Mouse (Mus musculus): Measurements from ENCODE around the gene AU040320. TPM values are rescaled to one million over a fixed set of nuclear protein-coding genes. Genes with fewer than 3 reads are reported as not detected.

Gene AU040320
- total RNA-seq, 4 experiments from 2014 or later = 49.5 to 65.4 (median 54.9) TPM

- DNase-seq = no peak
These were observed 3.2 kb upstream of the AU040320 start for GRCm38 (mm10) chr4:126750046-126750683.

- no peak for DNase-seq
These were observed 2.3 kb upstream of the AU040320 start for GRCm38 (mm10) chr4:126750863-126751555.

GRCm38 (mm10) chr4:126751556-126752023 is 1.8 kb upstream of the AU040320 start:
- no peak for DNase-seq

- no peak for DNase-seq
These were observed 1.2 kb upstream of the AU040320 start for GRCm38 (mm10) chr4:126752024-126752607.

- DNase-seq = no peak
These were observed 669 bp upstream of the AU040320 start for GRCm38 (mm10) chr4:126752608-126753141.

GRCm38 (mm10) chr4:126754231-126754611 is 877 bp downstream of the AU040320 start:
- no peak for DNase-seq

- no peak for DNase-seq
These were observed 1.5 kb downstream of the AU040320 start for GRCm38 (mm10) chr4:126754736-126755374.

- no peak for DNase-seq
These were observed 3.4 kb downstream of the AU040320 start for GRCm38 (mm10) chr4:126756766-126757165.

GRCm38 (mm10) chr4:126758299-126758698 is 5.0 kb downstream of the AU040320 start:
- DNase-seq = no peak

- no peak for DNase-seq
These were observed 6.1 kb downstream of the AU040320 start for GRCm38 (mm10) chr4:126759435-126759834.

- DNase-seq = no peak
These were observed 9.4 kb downstream of the AU040320 start for GRCm38 (mm10) chr4:126762586-126763359.

- no peak for DNase-seq
These were observed 10.1 kb downstream of the AU040320 start for GRCm38 (mm10) chr4:126763483-126763882.

GRCm38 (mm10) chr4:126769800-126770563 is 16.6 kb downstream of the AU040320 start:
- DNase-seq = no peak

- DNase-seq = no peak
These were observed 17.5 kb downstream of the AU040320 start for GRCm38 (mm10) chr4:126770831-126771230.

- no peak for DNase-seq
These were observed 20.5 kb downstream of the AU040320 start for GRCm38 (mm10) chr4:126773871-126774270.

GRCm38 (mm10) chr4:126775182-126775581 is 21.8 kb downstream of the AU040320 start:
- DNase-seq = no peak

- DNase-seq = no peak
These were observed 25.8 kb downstream of the AU040320 start for GRCm38 (mm10) chr4:126779148-126779581.

- no peak for DNase-seq
These were observed 26.8 kb downstream of the AU040320 start for GRCm38 (mm10) chr4:126779826-126780775.

GRCm38 (mm10) chr4:126781871-126782270 is 28.5 kb downstream of the AU040320 start:
- DNase-seq = no peak

GRCm38 (mm10) chr4:126782512-126782911 is 29.2 kb downstream of the AU040320 start:
- no peak for DNase-seq
